Mouse (Mus musculus) spleen, embryonic (tissue): ENCODE measurements around the gene Wdr61.

Experiments used
- CTCF ChIA-PET: fragments of 350-600 bp; sonication (Branson Sonifier 250); formaldehyde crosslinking; loops from one replicate; lab custom pipeline; 2022; lab: Charles Lee

The Wdr61 gene

GRCm38 (mm10) chr9:54733921-54734638, at the start of gene Wdr61:
Gene Wdr61 (minus strand): TSS chr9:54734519.
- CTCF ChIA-PET: no interaction called here

- CTCF ChIA-PET: no interaction called here
These were observed 49.7 kb upstream of the Wdr61 start for GRCm38 (mm10) chr9:54784003-54784402.

GRCm38 (mm10) chr9:54782504-54782903, 48.2 kb upstream of the Wdr61 start:
- CTCF ChIA-PET: no interaction called here

- CTCF ChIA-PET: no interaction called here
These were observed 45.0 kb upstream of the Wdr61 start for GRCm38 (mm10) chr9:54779280-54779679.

GRCm38 (mm10) chr9:54776451-54776982, 42.2 kb upstream of the Wdr61 start:
- CTCF ChIA-PET: no interaction called here

- CTCF ChIA-PET: interaction anchor here (0.6 kb wide), 1 partner anchor 848 kb away, joined by 8 read pairs; no protein-coding TSS in a partner anchor
These were observed 35.9 kb upstream of the Wdr61 start for GRCm38 (mm10) chr9:54770140-54770780.

- CTCF ChIA-PET: no interaction called here
These were observed 31.2 kb upstream of the Wdr61 start for GRCm38 (mm10) chr9:54765336-54766085.

GRCm38 (mm10) chr9:54764561-54765217, 30.4 kb upstream of the Wdr61 start, which contains the start of gene Crabp1:
Gene Crabp1 (plus strand): TSS chr9:54764748.
- CTCF ChIA-PET: no interaction called here

- CTCF ChIA-PET: no interaction called here
These were observed 29.8 kb upstream of the Wdr61 start for GRCm38 (mm10) chr9:54764091-54764490.

GRCm38 (mm10) chr9:54759592-54759991, 25.3 kb upstream of the Wdr61 start:
- CTCF ChIA-PET: no interaction called here

GRCm38 (mm10) chr9:54752944-54753295, 18.6 kb upstream of the Wdr61 start:
- CTCF ChIA-PET: no interaction called here

- CTCF ChIA-PET: no interaction called here
These were observed 18.1 kb upstream of the Wdr61 start for GRCm38 (mm10) chr9:54752201-54752943.

- CTCF ChIA-PET: no interaction called here
These were observed 17.4 kb upstream of the Wdr61 start for GRCm38 (mm10) chr9:54751684-54752083.

- CTCF ChIA-PET: no interaction called here
These were observed 16.1 kb upstream of the Wdr61 start for GRCm38 (mm10) chr9:54750215-54750981.

- CTCF ChIA-PET: no interaction called here
These were observed 11.5 kb upstream of the Wdr61 start for GRCm38 (mm10) chr9:54745740-54746370.

- CTCF ChIA-PET: no interaction called here
These were observed 9.6 kb upstream of the Wdr61 start for GRCm38 (mm10) chr9:54743891-54744290.

- CTCF ChIA-PET: no interaction called here
These were observed 4.1 kb upstream of the Wdr61 start for GRCm38 (mm10) chr9:54738376-54738775.

- CTCF ChIA-PET: no interaction called here
These were observed 2.0 kb upstream of the Wdr61 start for GRCm38 (mm10) chr9:54736284-54736701.

- CTCF ChIA-PET: no interaction called here
These were observed 427 bp upstream of the Wdr61 start for GRCm38 (mm10) chr9:54734639-54735252.
